Mouse (Mus musculus) myocyte (in vitro differentiated cells): ENCODE measurements around the gene Olfr193.

Experiments used
- E2F4 ChIP-seq: IDR thresholded peaks from one replicate; pipeline ENCODE4 v1.6.1; 2011; ENCODE audit warnings: mild to moderate bottlenecking, control low read depth, moderate library complexity; ENCODE audit not compliant: insufficient read depth
- MAX ChIP-seq: IDR thresholded peaks from one replicate; pipeline ENCODE4 v1.6.1; 2011; ENCODE audit warnings: low read depth, mild to moderate bottlenecking, control low read depth
- MYOG ChIP-seq, 3 experiments: IDR thresholded peaks; one replicate each; pipeline ENCODE4 v1.6.1; 2011; ENCODE audit warnings: control low read depth in 2 of 3, low read depth in 2 of 3, mild to moderate bottlenecking in 2 of 3; ENCODE audit not compliant: insufficient read length in 2 of 3, control insufficient read depth in 1 of 3, insufficient read depth in 1 of 3
- POLR2A ChIP-seq: IDR thresholded peaks from one replicate; pipeline ENCODE4 v1.6.1; 2011; ENCODE audit warnings: low read depth, mild to moderate bottlenecking, control low read depth, moderate library complexity; ENCODE audit not compliant: insufficient read length
- REST ChIP-seq: IDR thresholded peaks from one replicate; pipeline ENCODE4 v1.6.1; 2011; ENCODE audit warnings: mild to moderate bottlenecking, control low read depth, moderate library complexity; ENCODE audit not compliant: insufficient read depth, insufficient read length
- SRF ChIP-seq: IDR thresholded peaks from one replicate; pipeline ENCODE4 v1.6.1; 2011; ENCODE audit warnings: low read depth; ENCODE audit not compliant: control insufficient read depth, insufficient read length
- TCF12 ChIP-seq: IDR thresholded peaks from one replicate; pipeline ENCODE4 v1.6.1; 2011; ENCODE audit warnings: mild to moderate bottlenecking, control low read depth; ENCODE audit not compliant: poor library complexity, insufficient read depth, severe bottlenecking
- USF1 ChIP-seq: IDR thresholded peaks from one replicate; pipeline ENCODE4 v1.6.1; 2011; ENCODE audit warnings: low read depth, mild to moderate bottlenecking, control low read depth, moderate library complexity

- no peak for TF ChIP-seq E2F4
- no peak for TF ChIP-seq USF1
- TF ChIP-seq POLR2A: no peak
- no peak for TF ChIP-seq MAX
- no peak for TF ChIP-seq SRF
- no peak for TF ChIP-seq REST
- no peak for TF ChIP-seq MYOG (IDR thresholded peaks at IDR 0.05; ENCODE audit: control insufficient read depth in 1 of 3, insufficient read depth in 1 of 3, insufficient read length in 2 of 3, low read depth in 2 of 3)
- no peak for TF ChIP-seq TCF12
Observed at GRCm38 (mm10) chr16:59105312-59105711, 6.4 kb downstream of the Olfr193 start.
